Mouse (Mus musculus) urinary bladder, postnatal 10 days (tissue): ENCODE data around the gene Heatr6.

Experiments
- DNase-seq: peaks from one replicate; pipeline ENCODE4 v3.0.0; 2022; ENCODE audit warnings: low spot score

The Heatr6 gene

GRCm38 (mm10) chr11:83753581-83754181 is at the start of gene Heatr6:
TSS of gene Heatr6 (plus strand) at chr11:83753696.
- DNase-seq, result peak; percentile 75

- DNase-seq, result no peak
Measured at GRCm38 (mm10) chr11:83703705-83704104, 49.8 kb upstream of the Heatr6 start, which contains the start of gene Wfdc17. TSS of gene Wfdc17 (plus strand) at chr11:83703991.

- no peak for DNase-seq
Measured at GRCm38 (mm10) chr11:83708715-83709114, 44.8 kb upstream of the Heatr6 start, which contains the start of gene Wfdc18. TSS of gene Wfdc18 (plus strand) at chr11:83709015.

GRCm38 (mm10) chr11:83709683-83710082 is 43.8 kb upstream of the Heatr6 start:
- DNase-seq, result no peak

- no peak for DNase-seq
Measured at GRCm38 (mm10) chr11:83712671-83713070, 40.8 kb upstream of the Heatr6 start.

- no peak for DNase-seq
Measured at GRCm38 (mm10) chr11:83713925-83714324, 39.6 kb upstream of the Heatr6 start.

GRCm38 (mm10) chr11:83717042-83717665 is 36.3 kb upstream of the Heatr6 start:
- no peak for DNase-seq

GRCm38 (mm10) chr11:83720766-83721165 is 32.7 kb upstream of the Heatr6 start:
- DNase-seq, result no peak

- DNase-seq, result no peak
Measured at GRCm38 (mm10) chr11:83728757-83729432, 24.6 kb upstream of the Heatr6 start.

GRCm38 (mm10) chr11:83731116-83731515 is 22.4 kb upstream of the Heatr6 start:
- DNase-seq, result no peak

GRCm38 (mm10) chr11:83733071-83733640 is 20.3 kb upstream of the Heatr6 start:
- DNase-seq, result no peak

GRCm38 (mm10) chr11:83734215-83734614 is 19.3 kb upstream of the Heatr6 start:
- DNase-seq, result no peak

- DNase-seq, result no peak
Measured at GRCm38 (mm10) chr11:83735881-83736280, 17.6 kb upstream of the Heatr6 start.

GRCm38 (mm10) chr11:83737109-83737558 is 16.4 kb upstream of the Heatr6 start:
- DNase-seq, result no peak

- peak; percentile 31 for DNase-seq
Measured at GRCm38 (mm10) chr11:83739241-83739640, 14.3 kb upstream of the Heatr6 start.

- DNase-seq, result no peak
Measured at GRCm38 (mm10) chr11:83740443-83740991, 13.0 kb upstream of the Heatr6 start.

- no peak for DNase-seq
Measured at GRCm38 (mm10) chr11:83741841-83742240, 11.7 kb upstream of the Heatr6 start.

- no peak for DNase-seq
Measured at GRCm38 (mm10) chr11:83742731-83743355, 10.7 kb upstream of the Heatr6 start.

- DNase-seq, result no peak
Measured at GRCm38 (mm10) chr11:83743525-83743924, 10.0 kb upstream of the Heatr6 start.

GRCm38 (mm10) chr11:83746152-83746551 is 7.3 kb upstream of the Heatr6 start:
- DNase-seq, result no peak

GRCm38 (mm10) chr11:83746681-83747080 is 6.8 kb upstream of the Heatr6 start, which contains the start of gene Wfdc21:
TSS of gene Wfdc21 (plus strand) at chr11:83746940.
- DNase-seq, result no peak
